Mouse (Mus musculus): ENCODE measurements around the gene Primpol. TPM values are rescaled to one million over a fixed set of nuclear protein-coding genes. Genes with fewer than 3 reads are reported as not detected.

Primpol gene
- total and polyA plus RNA-seq, 3 experiments, result 7.1 to 11.6 TPM; not detected in 1

GRCm38 (mm10) chr8:46622446-46623270 is 5.6 kb upstream of the Primpol start:
- H3K4me3 ChIP-seq (ENCODE audit: control insufficient read depth in 1 of 2, insufficient read depth in 1 of 2, low read depth in 2 of 2, low read length in 2 of 2), result no peak overlapping the region
- H3K36me3 ChIP-seq (ENCODE audit: control insufficient read depth in 1 of 2, insufficient read depth in 2 of 2, low read length in 2 of 2), result peaks cover 8 to 60% of the 10 kb centered on the region in 2 experiments
- peaks cover 79% of the 10 kb centered on the region for H3K79me2 ChIP-seq (ENCODE audit: control insufficient read depth, insufficient read depth, low read length, poor library complexity)
- H3K4me1 ChIP-seq (ENCODE audit: control insufficient read depth in 1 of 2, insufficient read depth in 2 of 2, low read length in 2 of 2), result peaks cover 17 to 35% of the 10 kb centered on the region in 2 experiments; a peak in 3 of 4 replicates
- DNase-seq (ENCODE audit: low read depth, low spot score), result no peak
- no peak overlapping the region for H3K9ac ChIP-seq (ENCODE audit: control insufficient read depth, low read depth, low read length, poor library complexity, severe bottlenecking)
- no peak for TF ChIP-seq TBP (IDR thresholded peaks at IDR 0.05; ENCODE audit: low read depth, low read length)
- no peak for TF ChIP-seq POLR2AphosphoS5 (IDR thresholded peaks at IDR 0.05; ENCODE audit: borderline replicate concordance, low read depth, low read length)
- no peak for TF ChIP-seq SMC3 (IDR thresholded peaks at IDR 0.05; ENCODE audit: low read depth, low read length)
- TF ChIP-seq BHLHE40 (IDR thresholded peaks at IDR 0.05; ENCODE audit: borderline replicate concordance, low read depth, low read length), result no peak
- TF ChIP-seq GATA1 (IDR thresholded peaks at IDR 0.05; ENCODE audit: low read depth, low read length), result no peak
- TF ChIP-seq RCOR1 (IDR thresholded peaks at IDR 0.05; ENCODE audit: low read depth, low read length), result no peak
- no peak for TF ChIP-seq POLR2AphosphoS2 (IDR thresholded peaks at IDR 0.05; ENCODE audit: low read length)
- no peak for TF ChIP-seq SIN3A (IDR thresholded peaks at IDR 0.05; ENCODE audit: low read length)
- TF ChIP-seq E2F4 (IDR thresholded peaks at IDR 0.05; ENCODE audit: borderline replicate concordance, low read depth, low read length), result no peak
- TF ChIP-seq GABPA (IDR thresholded peaks at IDR 0.05; ENCODE audit: low read depth, low read length), result no peak
- H3K27me3 ChIP-seq (ENCODE audit: control insufficient read depth in 1 of 2, insufficient read depth in 2 of 2, low read length in 2 of 2), result no peaks in the 10 kb centered on the region
- H3K27ac ChIP-seq (ENCODE audit: control insufficient read depth, low read depth, low read length), result no peak overlapping the region
- no peaks in the 10 kb centered on the region for H3K9me3 ChIP-seq (replicated peaks; ENCODE audit: insufficient read depth, low read length)

DNA sequence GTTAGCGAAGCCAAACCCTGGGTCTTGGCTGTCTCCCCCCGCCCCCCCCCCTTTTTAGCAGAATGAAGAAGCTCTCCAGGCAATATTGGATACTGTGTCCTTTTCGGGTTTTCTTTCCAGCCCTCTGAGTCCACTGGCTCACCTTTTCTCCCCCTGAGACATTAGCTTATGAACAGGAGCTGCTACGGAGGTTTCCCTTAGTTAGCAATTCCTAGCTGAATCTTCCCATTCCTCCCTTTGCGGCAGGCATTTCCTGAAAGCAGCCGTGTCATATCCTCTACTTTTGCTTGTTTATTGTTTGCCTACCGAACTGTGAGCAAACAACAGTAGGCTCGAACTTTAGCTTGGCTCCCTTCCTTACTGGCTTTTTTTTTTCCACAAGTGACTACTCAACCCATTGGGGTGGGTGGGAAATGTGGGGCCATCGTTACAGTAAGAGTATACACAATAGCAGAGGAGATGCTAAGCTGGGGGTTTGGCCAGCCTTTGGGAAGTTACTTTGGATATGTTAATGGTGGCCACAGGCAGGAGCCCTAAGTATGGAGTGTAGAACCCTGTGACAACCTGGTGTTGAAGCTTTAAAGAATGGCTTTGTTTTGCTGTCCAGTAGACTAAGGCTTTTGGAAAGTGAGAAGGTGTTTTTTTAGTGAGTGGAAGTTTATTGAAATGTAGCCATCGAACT is 1.8 kb upstream of the Primpol start:
- Histone ChIP-seq H3K4me1 (ENCODE audit: control insufficient read depth in 1 of 2, insufficient read depth in 2 of 2, low read length in 2 of 2) (peaks cover 9 to 16% of the 10 kb centered on the region in 2 experiments), H3K36me3 (ENCODE audit: control insufficient read depth in 1 of 2, insufficient read depth in 2 of 2, low read length in 2 of 2) (peaks cover 6 to 38% of the 10 kb centered on the region in 2 experiments), H3K79me2 (ENCODE audit: control insufficient read depth, insufficient read depth, low read length, poor library complexity) (peaks cover 49% of the 10 kb centered on the region), H3K9me3 (replicated peaks; ENCODE audit: insufficient read depth, low read length) (no peaks in the 10 kb centered on the region), H3K27me3 (ENCODE audit: control insufficient read depth in 1 of 2, insufficient read depth in 2 of 2, low read length in 2 of 2) (no peaks in the 10 kb centered on the region), H3K4me3 (ENCODE audit: control insufficient read depth in 1 of 2, insufficient read depth in 1 of 2, low read depth in 2 of 2, low read length in 2 of 2) (peak overlapping the region; percentile 81 to 96), H3K27ac (ENCODE audit: control insufficient read depth, low read depth, low read length) (peak overlapping the region; percentile 2), H3K9ac (ENCODE audit: control insufficient read depth, low read depth, low read length, poor library complexity, severe bottlenecking) (peak overlapping the region; percentile 83)
- TF ChIP-seq CHD2 (IDR thresholded peaks at IDR 0.05; ENCODE audit: low read length) (no peak), SIN3A (IDR thresholded peaks at IDR 0.05; ENCODE audit: low read length) (peak; percentile 4; the same call in 1 of the 2 replicates), GATA1 (IDR thresholded peaks at IDR 0.05; ENCODE audit: low read depth, low read length) (no peak)
- no peak for DNase-seq (ENCODE audit: low read depth, low spot score)
